Mouse (Mus musculus) heart, embryonic 12.5 days (tissue): ENCODE measurements around the gene Chl1. TPM values are rescaled to one million over a fixed set of nuclear protein-coding genes. Genes with fewer than 3 reads are reported as not detected.

Experiments used
- ATAC-seq: fragments of 200-750 bp; cut with Nextera tagmentation; 2 replicates; pipeline ENCODE4 v1.8.0; 2017; ENCODE audit warnings: moderate TSS enrichment, moderate library complexity; ENCODE audit not compliant: insufficient number of reproducible peaks, low FRiP score
- H3K27ac ChIP-seq: fragments of 300-500 bp; sonication (generic); 2 replicates; pipeline ENCODE4 v1.5.1; 2016; ENCODE audit warnings: mild to moderate bottlenecking, moderate library complexity; ENCODE audit not compliant: poor library complexity, severe bottlenecking
- H3K27me3 ChIP-seq: fragments of 300-500 bp; sonication (generic); replicated peaks from 2 replicates; pipeline ENCODE4 v1.6.1; 2016; ENCODE audit warnings: mild to moderate bottlenecking, moderate library complexity
- H3K36me3 ChIP-seq: fragments of 300-500 bp; sonication (generic); 2 replicates; pipeline ENCODE4 v1.6.1; 2016; ENCODE audit warnings: mild to moderate bottlenecking, moderate library complexity
- H3K4me1 ChIP-seq: fragments of 300-500 bp; sonication (generic); replicated peaks from 2 replicates; pipeline ENCODE4 v1.6.1; 2016; ENCODE audit warnings: mild to moderate bottlenecking
- H3K4me2 ChIP-seq: fragments of 300-500 bp; sonication (generic); 2 replicates; pipeline ENCODE4 v1.6.1; 2016; ENCODE audit warnings: mild to moderate bottlenecking, moderate library complexity
- H3K4me3 ChIP-seq: fragments of 300-500 bp; sonication (generic); 2 replicates; pipeline ENCODE4 v1.5.1; 2016; ENCODE audit warnings: mild to moderate bottlenecking
- H3K9ac ChIP-seq: fragments of 300-500 bp; sonication (generic); 2 replicates; pipeline ENCODE4 v1.6.1; 2016; ENCODE audit warnings: mild to moderate bottlenecking, moderate library complexity
- H3K9me3 ChIP-seq: fragments of 300-500 bp; sonication (generic); replicated peaks from 2 replicates; pipeline ENCODE4 v1.6.1; 2016; ENCODE audit warnings: mild to moderate bottlenecking, moderate library complexity
- WGBS: fragments of 180-500 bp; shearing (Covaris S2); methylation state at CpG from one replicate; pipeline ENCODE4 v1.1.7; 2016; 5-methylcytosine and 5-hydroxymethylcytosine counted together
- polyA plus RNA-seq: library from polyadenylated mRNA; unstranded; fragments of >200 nt; fragmentation: Nextera tagmentation; extraction: Ambion mirVana; gene quantifications from 2 replicates; pipeline ENCODE4 v1.2.1, GENCODE M21; 2016

The Chl1 gene
- polyA plus RNA-seq, result 0.08 TPM in 1 of 2 replicates, not detected in the other

DNA sequence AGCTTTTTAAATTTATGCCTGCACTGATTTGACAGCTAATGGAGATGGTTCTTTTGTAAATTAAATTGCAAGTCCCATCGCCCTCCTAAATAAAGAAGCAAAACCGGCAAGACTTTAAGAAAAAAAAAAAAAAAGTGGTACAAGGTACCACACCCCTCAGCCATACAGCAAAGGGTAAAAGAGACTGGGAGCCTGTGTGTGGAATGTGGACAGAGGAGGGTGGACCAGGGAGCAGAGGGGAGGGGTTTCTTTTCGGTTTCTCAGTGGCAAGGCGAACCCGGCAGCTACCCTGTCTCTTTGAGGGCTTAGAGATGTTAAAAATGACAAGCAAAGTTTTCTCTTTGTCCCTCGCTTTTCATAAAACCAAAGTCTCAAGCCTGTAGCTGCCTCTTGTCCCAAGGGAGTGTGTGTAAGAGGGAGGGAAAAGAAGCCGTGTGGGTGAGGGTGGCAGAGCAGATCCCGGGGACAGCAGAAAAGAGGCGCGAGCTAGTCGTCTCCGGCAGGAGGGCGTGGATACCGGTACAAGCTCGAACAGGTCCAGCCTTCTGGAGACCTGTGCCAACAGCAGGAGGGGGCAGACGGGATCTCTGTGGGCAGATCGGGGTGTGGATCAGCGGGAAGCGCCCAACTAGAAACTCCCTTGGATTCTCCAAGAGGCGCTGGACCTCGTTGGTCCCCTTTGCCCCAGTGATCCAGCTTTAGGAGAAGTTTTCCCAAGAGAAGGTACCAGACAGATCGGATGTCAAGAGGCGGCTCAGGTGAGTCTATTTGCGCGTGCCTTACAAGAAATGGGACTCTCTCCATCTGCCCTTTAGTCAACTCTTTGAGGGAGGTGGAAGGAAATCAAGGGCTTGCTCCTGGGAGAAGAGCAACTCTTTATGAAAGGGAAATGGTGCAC is at the start of gene Chl1:
TSS of gene Chl1 (plus strand) at position 195 of the 898 bp plus-strand sequence.
- Histone ChIP-seq H3K27ac (no peak within 1 kb of the TSS), H3K36me3 (no peaks in the 10 kb centered on the region), H3K9ac (no peak within 1 kb of the TSS), H3K9me3 (no peaks in the 10 kb centered on the region), H3K4me1 (peaks cover 14% of the 10 kb centered on the region), H3K4me3 (peak within 1 kb of the TSS; percentile 29), H3K27me3 (peaks cover 45% of the 10 kb centered on the region), H3K4me2 (peak within 1 kb of the TSS; percentile 74)
- ATAC-seq, result no peak; the same call in 1 of the 2 replicates
- 3% methylated on average over 25 of the region's 25 CpGs for WGBS

DNA sequence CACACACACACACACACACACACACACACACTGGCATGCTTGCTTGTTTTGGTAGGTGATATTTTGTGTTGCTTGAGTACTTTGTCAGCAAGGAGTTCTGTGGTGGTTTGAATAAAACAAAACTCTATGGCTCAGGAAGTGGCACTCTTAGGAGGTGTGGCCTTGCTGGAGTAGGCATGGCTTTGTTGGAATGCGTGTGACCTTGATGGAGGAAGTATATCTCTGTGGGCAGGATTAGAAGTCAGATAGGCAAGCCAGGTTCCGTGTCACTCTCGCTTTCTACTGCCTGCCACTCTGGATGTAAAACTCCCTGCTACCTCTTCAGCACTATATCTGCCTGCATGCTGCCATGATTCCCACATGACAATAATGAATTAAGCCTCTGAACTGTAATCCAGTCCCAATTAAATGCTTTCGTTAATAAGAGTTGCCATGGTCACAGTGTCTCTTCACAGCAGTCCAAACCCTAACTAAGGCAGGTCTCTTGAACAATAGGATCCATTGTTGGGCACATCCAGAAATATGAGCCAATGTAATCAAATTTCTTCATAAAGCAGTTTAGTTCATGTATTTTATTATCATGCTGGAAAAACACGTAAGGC is 44.8 kb upstream of the Chl1 start:
- H3K4me1 ChIP-seq, result 0 out of 2 replicates have a peak, but pooled peaks cover 6% of the 10 kb centered on the region
- no peak overlapping the region for H3K27ac ChIP-seq
- ATAC-seq, result no peak
- WGBS, result 41% methylated on average over 5 of the region's 5 CpGs
- H3K9ac ChIP-seq, result no peak overlapping the region
- H3K27me3 ChIP-seq, result 0 out of 2 replicates have a peak, but pooled peaks cover 5% of the 10 kb centered on the region
- no peaks in the 10 kb centered on the region for H3K9me3 ChIP-seq
- no peak overlapping the region for H3K4me3 ChIP-seq
- no peak overlapping the region for H3K4me2 ChIP-seq
- no peaks in the 10 kb centered on the region for H3K36me3 ChIP-seq

DNA sequence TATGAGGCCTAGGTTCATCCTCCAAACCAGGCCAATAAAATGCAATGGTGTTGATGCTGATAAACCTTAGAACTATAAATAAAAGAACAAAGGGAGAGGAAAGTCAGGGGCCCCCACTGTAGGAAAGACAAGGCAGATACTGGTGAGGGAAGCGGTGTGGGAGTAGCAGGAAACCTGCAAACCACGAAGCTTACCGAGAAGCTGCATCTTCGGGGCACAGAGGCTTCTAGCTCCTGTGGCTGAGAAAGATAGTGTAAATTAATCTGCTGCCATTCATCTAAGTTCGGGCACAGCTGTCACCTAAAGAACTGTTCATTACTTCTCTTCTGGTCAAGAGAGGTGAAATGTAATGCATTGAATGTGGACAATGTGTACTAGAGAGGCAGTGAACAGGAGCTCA is 37.1 kb upstream of the Chl1 start:
- no peak for ATAC-seq
- H3K27ac ChIP-seq, result no peak overlapping the region

DNA sequence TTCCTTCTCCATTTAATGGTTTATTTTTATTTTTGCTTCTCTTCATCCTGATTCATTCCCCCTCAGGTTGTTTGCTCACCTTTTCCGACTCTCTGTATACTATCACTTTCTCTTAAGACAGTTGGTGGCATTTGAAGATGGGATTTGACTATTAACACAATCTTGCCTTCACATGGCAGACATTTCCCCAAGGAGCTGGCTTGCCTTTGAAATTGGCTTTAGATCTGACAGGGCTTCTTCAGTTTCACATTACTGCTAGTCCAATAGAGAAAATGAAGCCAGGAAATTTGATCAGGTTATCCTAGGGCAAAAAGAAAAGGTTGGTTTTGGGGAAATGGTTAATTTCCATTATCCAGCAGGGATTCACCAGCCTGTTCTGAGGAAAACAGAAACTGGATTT is 23.2 kb upstream of the Chl1 start:
- H3K27ac ChIP-seq, result no peak overlapping the region
- ATAC-seq, result no peak
- 83% methylated on average over 1 of the region's 1 CpGs for WGBS
- H3K4me3 ChIP-seq, result no peak overlapping the region
- no peak overlapping the region for H3K9ac ChIP-seq
- H3K4me2 ChIP-seq, result no peak overlapping the region
- H3K9me3 ChIP-seq, result no peaks in the 10 kb centered on the region
- H3K36me3 ChIP-seq, result no peaks in the 10 kb centered on the region
- no peaks in the 10 kb centered on the region for H3K27me3 ChIP-seq
- H3K4me1 ChIP-seq, result no peaks in the 10 kb centered on the region

More for the DNA sequence above, 37.1 kb upstream of the Chl1 start:
- Histone ChIP-seq H3K9me3 (no peaks in the 10 kb centered on the region), H3K4me2 (no peak overlapping the region), H3K27me3 (0 out of 2 replicates have a peak, but pooled peaks cover 5% of the 10 kb centered on the region), H3K9ac (no peak overlapping the region), H3K36me3 (no peaks in the 10 kb centered on the region), H3K4me3 (no peak overlapping the region), H3K4me1 (no peaks in the 10 kb centered on the region)
- 61% methylated on average over 5 of the region's 5 CpGs for WGBS

DNA sequence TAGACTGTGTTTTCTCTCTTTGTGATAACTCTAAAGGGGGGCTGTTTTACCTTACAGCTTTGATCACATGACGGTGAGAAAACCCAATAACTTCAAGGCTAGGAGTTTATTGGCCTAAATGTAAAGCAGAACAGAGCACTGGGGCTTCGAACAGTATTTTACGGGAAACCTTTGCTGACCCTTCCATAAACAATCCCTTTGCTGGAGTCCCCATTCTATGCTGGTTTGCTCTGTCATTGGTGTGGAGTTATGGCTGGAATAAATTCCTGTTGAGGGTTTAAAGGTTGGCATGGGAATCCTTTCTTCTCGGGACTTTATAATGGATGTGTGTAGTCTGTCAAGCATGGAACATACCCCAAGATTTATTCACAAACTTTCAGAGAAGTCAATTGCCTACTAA is 12.0 kb upstream of the Chl1 start:
- Histone ChIP-seq H3K27me3 (no peaks in the 10 kb centered on the region), H3K4me1 (no peaks in the 10 kb centered on the region), H3K27ac (no peak overlapping the region), H3K9me3 (no peaks in the 10 kb centered on the region), H3K4me3 (no peak overlapping the region), H3K36me3 (no peaks in the 10 kb centered on the region), H3K9ac (no peak overlapping the region), H3K4me2 (no peak overlapping the region)
- 74% methylated on average over 4 of the region's 4 CpGs for WGBS
- ATAC-seq, result no peak

DNA sequence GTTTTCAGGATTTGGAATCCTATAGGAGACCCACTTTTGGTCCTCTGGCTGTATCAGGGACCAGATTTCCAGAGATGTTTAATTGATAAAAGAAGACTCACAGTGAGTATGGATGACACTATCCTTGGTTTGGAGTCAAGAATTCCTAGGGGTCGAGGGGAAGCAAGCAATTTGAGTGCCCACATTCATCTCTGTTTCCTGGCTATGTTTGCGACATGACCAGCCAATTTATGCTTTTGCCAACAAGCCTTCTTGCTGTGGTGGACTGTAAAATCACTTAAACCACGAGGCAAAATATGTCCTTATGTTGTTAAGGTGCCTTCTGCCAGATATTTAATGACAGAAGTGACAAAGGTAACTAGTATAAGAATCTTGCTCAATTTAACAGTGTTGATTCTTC is 6.3 kb upstream of the Chl1 start:
- 53% methylated on average over 3 of the region's 3 CpGs for WGBS
- H3K27ac ChIP-seq, result no peak overlapping the region
- no peaks in the 10 kb centered on the region for H3K4me1 ChIP-seq
- no peak overlapping the region for H3K9ac ChIP-seq
- ATAC-seq, result no peak
- no peaks in the 10 kb centered on the region for H3K9me3 ChIP-seq
- no peaks in the 10 kb centered on the region for H3K36me3 ChIP-seq
- peaks cover 5% of the 10 kb centered on the region; the same call in 1 of the 2 replicates for H3K27me3 ChIP-seq
- no peak overlapping the region for H3K4me3 ChIP-seq
- H3K4me2 ChIP-seq, result no peak overlapping the region

DNA sequence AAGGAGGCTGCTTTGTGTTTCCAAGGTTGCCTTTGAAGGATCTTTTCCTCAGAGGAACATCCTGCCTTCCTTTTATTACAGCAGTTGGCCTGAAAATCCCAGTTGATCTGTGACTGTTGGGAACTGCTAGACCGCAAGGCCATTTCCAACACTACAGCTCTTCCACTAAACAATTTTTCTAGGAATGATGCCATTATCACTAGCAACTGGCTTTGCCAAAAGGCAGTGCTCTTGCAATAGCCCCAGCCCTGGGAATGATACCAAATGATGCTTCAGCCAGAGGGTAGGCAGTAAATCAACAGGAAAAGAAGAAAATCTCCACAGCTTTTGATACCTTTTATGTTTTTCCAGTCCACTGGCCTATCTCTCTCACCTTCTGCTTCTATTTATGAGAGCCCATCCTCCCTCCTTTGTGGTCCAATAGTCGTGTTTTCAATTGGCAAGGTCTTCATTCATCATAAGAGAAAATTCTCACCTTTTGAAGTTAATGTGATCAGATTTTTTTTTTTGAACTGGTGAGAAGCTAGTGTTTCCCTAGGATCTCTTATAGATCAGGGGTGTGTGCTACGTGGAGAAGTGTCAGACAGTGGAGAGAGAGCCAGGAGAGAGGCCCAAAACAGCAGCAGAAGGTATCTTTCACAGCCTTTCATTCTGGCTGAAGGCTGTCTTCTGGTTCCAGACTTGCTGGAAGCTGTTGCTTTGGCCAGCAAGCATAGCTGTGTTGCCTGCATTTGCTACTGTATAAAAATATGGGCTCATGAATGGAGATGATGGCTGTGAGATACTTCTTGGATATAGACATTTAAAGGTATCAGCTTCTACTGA is 2.4 kb upstream of the Chl1 start:
- H3K27me3 ChIP-seq, result peaks cover 36% of the 10 kb centered on the region

DNA sequence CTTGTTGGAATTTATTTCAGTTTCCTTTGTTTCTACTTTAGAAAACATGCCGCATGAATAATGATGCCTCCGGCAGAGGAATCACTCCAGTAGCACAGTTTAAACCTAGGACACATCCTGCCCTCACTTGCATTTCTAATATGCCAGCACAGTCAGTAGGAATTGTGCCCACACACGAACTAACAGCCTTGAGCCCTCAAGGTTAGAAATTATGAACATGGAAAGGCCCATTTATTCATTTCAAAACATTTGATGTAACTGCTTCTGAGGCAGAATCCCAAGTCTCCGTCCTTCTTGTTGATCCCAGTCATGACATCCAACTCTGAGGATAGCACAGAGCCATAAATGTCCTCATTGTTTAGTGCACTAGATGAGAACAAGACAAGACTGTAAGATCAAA is 790 bp upstream of the Chl1 start:
- WGBS, result 70% methylated on average over 4 of the region's 4 CpGs

More for the DNA sequence above, 2.4 kb upstream of the Chl1 start:
- ATAC-seq, result no peak
- Histone ChIP-seq H3K36me3 (no peaks in the 10 kb centered on the region), H3K27ac (no peak overlapping the region), H3K9ac (no peak overlapping the region), H3K4me3 (no peak overlapping the region), H3K4me1 (peaks cover 14% of the 10 kb centered on the region), H3K4me2 (no peak overlapping the region), H3K9me3 (no peaks in the 10 kb centered on the region)
- WGBS, result 56% methylated on average over 3 of the region's 3 CpGs

DNA sequence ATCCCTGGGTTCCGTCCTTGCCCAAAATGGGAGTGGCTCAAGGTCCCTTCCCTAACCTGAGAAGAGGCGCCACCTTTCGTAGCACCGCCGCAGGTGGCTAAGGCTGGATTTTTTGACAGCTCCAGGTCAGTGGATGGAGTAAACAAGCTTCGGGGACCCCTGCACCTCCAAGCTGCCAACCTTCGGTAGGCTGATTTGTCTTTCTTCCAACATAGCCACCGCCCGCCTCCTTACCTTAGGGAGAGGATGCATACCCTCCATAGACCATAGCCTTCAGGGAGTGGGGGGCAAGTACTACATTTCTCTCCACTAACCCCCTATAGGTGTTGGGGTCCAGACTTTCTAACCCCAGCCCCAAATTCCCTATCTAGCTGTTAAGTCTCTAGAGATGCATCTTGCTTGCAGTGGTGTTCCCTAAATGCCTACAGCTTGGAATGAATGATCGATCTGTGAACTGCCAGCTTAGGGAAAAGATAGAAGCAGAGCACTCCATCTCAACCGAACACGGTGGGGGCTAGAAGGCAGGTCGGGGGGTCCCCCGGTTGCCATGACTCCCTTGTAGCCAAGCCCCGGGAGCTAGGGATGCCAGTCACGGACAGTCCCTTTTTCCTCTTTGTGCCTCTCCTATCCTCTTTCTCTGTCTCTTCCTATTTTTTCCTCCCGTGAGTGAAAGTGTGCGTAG is 1.0 kb downstream of the Chl1 start:
- H3K27me3 ChIP-seq, result peaks cover 45% of the 10 kb centered on the region
- ATAC-seq, result no peak

More for the DNA sequence above, 790 bp upstream of the Chl1 start:
- H3K4me3 ChIP-seq, result no peak overlapping the region
- no peak for ATAC-seq
- H3K27me3 ChIP-seq, result peaks cover 45% of the 10 kb centered on the region
- H3K9me3 ChIP-seq, result no peaks in the 10 kb centered on the region
- H3K4me2 ChIP-seq, result no peak overlapping the region
- H3K9ac ChIP-seq, result no peak overlapping the region
- no peaks in the 10 kb centered on the region for H3K36me3 ChIP-seq
- no peak overlapping the region for H3K27ac ChIP-seq
- H3K4me1 ChIP-seq, result peaks cover 14% of the 10 kb centered on the region

DNA sequence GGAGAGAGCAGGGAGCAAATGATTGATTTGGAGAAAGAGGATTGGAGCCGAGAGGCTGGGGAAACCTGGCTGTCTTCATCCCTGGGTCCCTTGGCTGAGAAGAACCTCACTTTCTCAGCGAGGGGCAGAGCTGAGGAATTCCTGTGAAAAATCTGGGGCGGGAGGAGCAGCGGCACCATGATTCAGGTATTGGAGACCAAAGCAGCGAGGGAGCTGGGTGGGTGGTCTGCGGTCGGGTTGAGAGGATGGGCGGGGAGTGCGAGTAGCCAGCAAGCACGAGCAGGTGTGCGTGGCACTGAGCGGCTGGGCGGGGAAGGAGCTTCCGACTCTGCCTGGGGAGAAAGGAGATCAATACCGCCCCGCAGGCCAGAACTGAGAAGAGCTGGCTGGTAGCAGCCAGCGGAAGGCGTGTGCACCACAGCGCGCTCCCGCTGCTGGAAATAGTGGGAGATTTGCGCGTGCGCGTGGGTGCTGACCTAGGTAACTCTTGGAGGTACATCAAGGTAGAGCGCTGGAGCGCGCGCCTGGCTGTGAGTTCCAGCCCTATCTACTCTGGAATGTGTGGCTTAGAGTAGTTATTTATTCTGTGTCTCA is 1.7 kb downstream of the Chl1 start:
- WGBS, result 1% methylated on average over 29 of the region's 29 CpGs
- Histone ChIP-seq H3K4me1 (peaks cover 14% of the 10 kb centered on the region), H3K27me3 (peaks cover 45% of the 10 kb centered on the region), H3K36me3 (no peaks in the 10 kb centered on the region), H3K27ac (no peak overlapping the region), H3K9ac (no peak overlapping the region), H3K4me3 (peak overlapping the region; percentile 44), H3K4me2 (peak overlapping the region; percentile 74), H3K9me3 (no peaks in the 10 kb centered on the region)
- peak; percentile 25; the same call in 1 of the 2 replicates for ATAC-seq

More for the DNA sequence above, 1.0 kb downstream of the Chl1 start:
- WGBS, result 9% methylated on average over 18 of the region's 18 CpGs
- H3K4me1 ChIP-seq, result peaks cover 14% of the 10 kb centered on the region
- H3K4me2 ChIP-seq, result peak overlapping the region; percentile 74
- H3K9me3 ChIP-seq, result no peaks in the 10 kb centered on the region
- peak overlapping the region; percentile 44 for H3K4me3 ChIP-seq
- H3K27ac ChIP-seq, result no peak overlapping the region
- H3K36me3 ChIP-seq, result no peaks in the 10 kb centered on the region
- no peak overlapping the region for H3K9ac ChIP-seq
